ENCODE assay signal across 26 mouse cellular contexts in the genomic region with DNA sequence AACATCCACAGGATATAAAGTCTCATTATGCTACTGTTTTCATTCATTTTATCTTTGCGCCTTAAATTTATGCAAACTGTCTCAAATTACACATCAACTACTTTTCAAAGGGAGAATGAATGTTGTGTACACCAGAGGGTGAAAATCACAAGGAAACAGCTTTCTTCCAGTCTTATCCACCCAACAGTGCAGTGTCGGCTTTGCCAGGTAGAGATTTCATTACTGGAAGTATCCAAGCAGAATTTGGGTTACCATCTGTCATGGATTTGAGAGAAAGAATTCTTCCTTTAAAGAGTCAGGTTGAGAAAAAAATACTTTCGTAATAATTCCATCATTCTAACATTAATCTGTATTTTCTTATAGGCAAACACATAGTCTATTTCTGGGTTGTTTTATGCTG. TPM values are rescaled to one million over a fixed set of nuclear protein-coding genes. Genes with fewer than 3 reads are reported as not detected.
DNase-seq lines count a peak whose midpoint lies in the region; ATAC-seq and TF ChIP-seq lines count a peak whose summit lies in the region.
"Had no signal": no experiment of that assay in that cellular context is flagged by ENCODE, and none has a peak within 500 bp of the region (broad histone marks: within the 10 kb centered on the region; RNA-seq: fewer than 3 reads in every experiment).

No protein-coding gene starts in this region.

- 67% methylated on average over 3 of the region's 3 CpGs for whole genome bisulfite sequencing in liver, embryonic 12.5 days (ENCODE audit: insufficient replicate concordance)

- H3K27ac ChIP-seq in liver, embryonic 12.5 days, result no peak overlapping the region
- H3K27ac ChIP-seq: embryonic facial prominence, embryonic 15.5 days; forebrain, embryonic 15.5 days; heart, adult 2 months; heart, embryonic 13.5 days; layer of hippocampus, adult 2 months; limb, embryonic 13.5 days; liver, embryonic 14.5 days; midbrain, embryonic 12.5 days had no signal

- ATAC-seq in inflammation-experienced regulatory T-cells, adult 6 months, result no peak
- no peak for ATAC-seq in liver, embryonic 12.5 days
- ATAC-seq: forebrain, embryonic 15.5 days had no signal

- H3K4me1 ChIP-seq in liver, embryonic 12.5 days, result no peaks in the 10 kb centered on the region
- H3K4me1 ChIP-seq: embryonic facial prominence, embryonic 15.5 days; forebrain, embryonic 15.5 days; heart, embryonic 13.5 days; limb, embryonic 13.5 days; midbrain, embryonic 12.5 days had no signal

- H3K9ac ChIP-seq in liver, embryonic 12.5 days, result no peak overlapping the region
- H3K9ac ChIP-seq: embryonic facial prominence, embryonic 15.5 days; forebrain, embryonic 15.5 days; heart, embryonic 13.5 days; limb, embryonic 13.5 days; liver, embryonic 14.5 days; lung, embryonic 14.5 days; midbrain, embryonic 12.5 days had no signal

- intact Hi-C loops in left cerebral cortex, postnatal 10 days (cut with DNase I), result no loop called here

- TF ChIP-seq CTCF in brain, embryonic 14.5 days (IDR thresholded peaks at IDR 0.05; ENCODE audit: borderline replicate concordance, extremely low read depth, insufficient read depth, insufficient read length), result no peak

- TF ChIP-seq POLR2A in brain, embryonic 14.5 days (IDR thresholded peaks at IDR 0.05; ENCODE audit: borderline replicate concordance, extremely low read depth, insufficient read depth, insufficient read length, poor library complexity, severe bottlenecking), result no peak

- H3K9me3 ChIP-seq in liver, embryonic 12.5 days (replicated peaks), result no peaks in the 10 kb centered on the region
- H3K9me3 ChIP-seq: embryonic facial prominence, embryonic 15.5 days; forebrain, embryonic 15.5 days; heart, embryonic 13.5 days; limb, embryonic 13.5 days; midbrain, embryonic 12.5 days had no signal

- no peak overlapping the region for H3K4me2 ChIP-seq in liver, embryonic 12.5 days
- H3K4me2 ChIP-seq: embryonic facial prominence, embryonic 15.5 days; forebrain, embryonic 15.5 days; heart, embryonic 13.5 days; limb, embryonic 13.5 days; lung, embryonic 14.5 days; midbrain, embryonic 12.5 days had no signal

- H3K4me3 ChIP-seq in liver, embryonic 12.5 days, result no peak overlapping the region
- H3K4me3 ChIP-seq: embryonic facial prominence, embryonic 15.5 days; forebrain, embryonic 15.5 days; heart, adult 2 months; heart, embryonic 13.5 days; layer of hippocampus, adult 2 months; limb, embryonic 13.5 days; midbrain, embryonic 12.5 days had no signal

- no peaks in the 10 kb centered on the region for H3K36me3 ChIP-seq in liver, embryonic 12.5 days
- H3K36me3 ChIP-seq: embryonic facial prominence, embryonic 15.5 days; forebrain, embryonic 15.5 days; heart, embryonic 13.5 days; limb, embryonic 13.5 days; midbrain, embryonic 12.5 days had no signal

- DNase-seq in left cerebral cortex, adult 11 months (ENCODE audit: low spot score), result peak; percentile 4
- no peak for DNase-seq in left cerebral cortex, postnatal 10 days (ENCODE audit: extremely low spot score in 1 of 2, low spot score in 2 of 2)
- peak; percentile 12 for DNase-seq in brain, embryonic 14.5 days (ENCODE audit: low read depth)
- peak; percentile 78 for DNase-seq in cerebellum, adult 11-12 months
- peak; percentile 72 to 83 for DNase-seq in cerebellum, postnatal 10 days
- DNase-seq in layer of hippocampus, postnatal 10 days (ENCODE audit: low spot score in 2 of 2), result no peak
- DNase-seq: adrenal gland, adult 8-10 months; gastrocnemius, postnatal 36 days; heart, adult 2 months; heart, postnatal 14 days; kidney, adult 8-10 months; kidney, postnatal 10 days; lung, embryonic 14.5 days; right cerebral cortex, postnatal 14 days; spleen, adult 18-20 months had no signal

- H3K27me3 ChIP-seq in liver, embryonic 12.5 days (replicated peaks), result no peaks in the 10 kb centered on the region
- H3K27me3 ChIP-seq: embryonic facial prominence, embryonic 15.5 days; forebrain, embryonic 15.5 days; heart, embryonic 13.5 days; limb, embryonic 13.5 days; midbrain, embryonic 12.5 days had no signal

RNA-seq across cellular contexts. Expression of a gene that starts 48.8 kb away (rescaled TPM):
- total RNA-seq in left cerebral cortex, postnatal 10 days (2021), result 100 to 1,000 TPM; 152 to 163 TPM
- polyA plus RNA-seq in brain, embryonic 14.5 days (2012; rRNA removed), result 13.0 and 19.5 TPM in 2 replicates
- polyA plus RNA-seq in inflammation-experienced regulatory T-cells, adult 6 months (2017; shearing (Covaris generic)), result under 1 TPM in 1 of 3 experiments, not detected in 2; 0.08 TPM
- 0.31 and 0.35 TPM in 2 replicates for polyA plus RNA-seq in liver, embryonic 12.5 days (2016; fragmentation: Nextera tagmentation; extraction: Ambion mirVana)
- 100 to 1,000 TPM; 117 to 130 TPM for total RNA-seq in layer of hippocampus, postnatal 10 days (2021)
- total RNA-seq: megakaryocyte, adult 5-6 weeks; MEL had no signal
- polyA plus RNA-seq: heart, adult 2 months had no signal

Comparison
In these comparisons a context has a peak if more than half of its experiments do, and no peak if none do; other contexts are left out.
1. DNase-seq: peak in left cerebral cortex, adult 11 months (single experiment), brain, embryonic 14.5 days (single experiment), cerebellum, adult 11-12 months (single experiment) and cerebellum, postnatal 10 days (2 of 2); none in left cerebral cortex, postnatal 10 days (0 of 2) and layer of hippocampus, postnatal 10 days (0 of 2).
2. RNA of a gene that starts 48.8 kb away (polyA plus RNA-seq): 13.0 to 19.5 TPM in brain, embryonic 14.5 days; 0.31 to 0.35 TPM in liver, embryonic 12.5 days and 0.08 TPM in inflammation-experienced regulatory T-cells, adult 6 months; every median in the first group is over 10 times any median in the second.